ENCODE assay signal across 7 mouse cellular contexts in the genomic region with DNA sequence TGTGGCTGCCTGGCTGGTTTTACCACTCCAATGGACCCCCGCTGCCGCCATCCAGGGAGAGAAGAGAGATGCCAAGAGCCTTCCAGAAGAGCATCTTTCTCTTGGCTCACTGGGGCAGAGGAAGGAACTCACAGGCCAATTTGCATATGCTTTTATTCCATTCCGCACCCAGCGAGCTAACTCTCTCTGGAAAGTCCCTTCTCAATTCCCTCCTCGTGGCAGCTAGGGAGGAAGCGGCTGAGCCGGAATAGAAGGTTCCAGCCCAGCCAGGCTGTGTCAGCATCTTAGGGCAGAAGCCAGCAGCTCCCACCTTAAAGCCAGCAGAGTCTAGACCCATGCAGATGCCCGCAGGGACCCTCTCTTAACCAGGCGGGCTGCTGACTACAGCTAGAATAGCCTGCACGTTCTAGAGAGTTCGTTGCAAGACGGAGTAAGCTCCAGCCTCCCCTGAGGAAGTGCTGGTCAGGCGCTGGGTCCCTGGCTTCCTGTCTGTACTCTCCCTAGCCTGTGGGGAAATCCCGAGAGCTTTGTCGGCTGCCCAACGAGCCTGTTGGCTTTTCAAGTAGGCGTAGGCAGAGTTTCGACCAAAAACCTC. TPM values are rescaled to one million over a fixed set of nuclear protein-coding genes. Genes with fewer than 3 reads are reported as not detected.
DNase-seq lines count a peak whose midpoint lies in the region; ATAC-seq and TF ChIP-seq lines count a peak whose summit lies in the region.

No protein-coding gene starts in this region.

- H3K4me3 ChIP-seq in embryonic facial prominence, embryonic 10.5 days: peak overlapping the region; percentile 50
- H3K4me3 ChIP-seq in intestine, postnatal 0 days (ENCODE audit: low read depth, low read length): peak overlapping the region; percentile 28
- peak overlapping the region; percentile 46 for H3K4me3 ChIP-seq in limb, embryonic 10.5 days
- peak overlapping the region; percentile 51 for H3K4me3 ChIP-seq in midbrain, embryonic 10.5 days

- no peak for TF ChIP-seq CTCF in intestine, postnatal 0 days (IDR thresholded peaks at IDR 0.05; ENCODE audit: low read depth)

- peak overlapping the region; percentile 77 for H3K27ac ChIP-seq in embryonic facial prominence, embryonic 10.5 days (replicated peaks)
- no peak overlapping the region for H3K27ac ChIP-seq in intestine, postnatal 0 days (ENCODE audit: low read depth, low read length)
- H3K27ac ChIP-seq in limb, embryonic 10.5 days: peak overlapping the region; percentile 75
- peak overlapping the region; percentile 85 for H3K27ac ChIP-seq in midbrain, embryonic 10.5 days (replicated peaks)

- peaks cover 16% of the 10 kb centered on the region for H3K4me1 ChIP-seq in embryonic facial prominence, embryonic 10.5 days
- H3K4me1 ChIP-seq in intestine, postnatal 0 days (replicated peaks; ENCODE audit: control insufficient read depth, insufficient read depth, low read length): no peaks in the 10 kb centered on the region
- H3K4me1 ChIP-seq in limb, embryonic 10.5 days: peaks cover 14% of the 10 kb centered on the region
- peaks cover 16% of the 10 kb centered on the region for H3K4me1 ChIP-seq in midbrain, embryonic 10.5 days

- H3K36me3 ChIP-seq in embryonic facial prominence, embryonic 10.5 days (replicated peaks): no peaks in the 10 kb centered on the region
- H3K36me3 ChIP-seq in intestine, postnatal 0 days (ENCODE audit: control insufficient read depth, insufficient read depth): no peaks in the 10 kb centered on the region
- no peaks in the 10 kb centered on the region for H3K36me3 ChIP-seq in limb, embryonic 10.5 days
- H3K36me3 ChIP-seq in midbrain, embryonic 10.5 days: no peaks in the 10 kb centered on the region

- peak; percentile 53; the same call in 1 of the 2 replicates for ATAC-seq in intestine, postnatal 0 days

- peaks cover 13% of the 10 kb centered on the region for H3K27me3 ChIP-seq in embryonic facial prominence, embryonic 10.5 days (replicated peaks; ENCODE audit: low read depth, poor library complexity, severe bottlenecking)
- H3K27me3 ChIP-seq in intestine, postnatal 0 days (replicated peaks; ENCODE audit: control insufficient read depth, insufficient read depth, low read length): peaks cover 8% of the 10 kb centered on the region; the same call in 1 of the 2 replicates
- H3K27me3 ChIP-seq in limb, embryonic 10.5 days (ENCODE audit: low read depth, poor library complexity, severe bottlenecking): peaks cover 27% of the 10 kb centered on the region
- H3K27me3 ChIP-seq in midbrain, embryonic 10.5 days (ENCODE audit: low read depth, poor library complexity, severe bottlenecking): peaks cover 15% of the 10 kb centered on the region; the same call in 1 of the 2 replicates

- 2% methylated on average over 18 of the region's 18 CpGs for WGBS in embryonic facial prominence, embryonic 10.5 days
- WGBS in intestine, postnatal 0 days: 4% methylated on average over 18 of the region's 18 CpGs
- 4% methylated on average over 18 of the region's 18 CpGs for WGBS in limb, embryonic 10.5 days
- WGBS in midbrain, embryonic 10.5 days: 2% methylated on average over 18 of the region's 18 CpGs

- peak overlapping the region; percentile 67 for H3K4me2 ChIP-seq in intestine, postnatal 0 days (replicated peaks; ENCODE audit: low read depth)

- no peaks in the 10 kb centered on the region for H3K9me3 ChIP-seq in embryonic facial prominence, embryonic 10.5 days
- no peaks in the 10 kb centered on the region for H3K9me3 ChIP-seq in intestine, postnatal 0 days (ENCODE audit: control insufficient read depth)
- H3K9me3 ChIP-seq in limb, embryonic 10.5 days (replicated peaks): no peaks in the 10 kb centered on the region
- no peaks in the 10 kb centered on the region for H3K9me3 ChIP-seq in midbrain, embryonic 10.5 days (replicated peaks)

- DNase-seq in adrenal gland, adult 8-10 months: peak; percentile 31
- DNase-seq in embryonic facial prominence, embryonic 10.5 days (ENCODE audit: low spot score): peak; percentile 60
- DNase-seq in heart, adult 18-20 months: peak; percentile 73 to 86
- peak; percentile 70 for DNase-seq in limb, embryonic 10.5 days (ENCODE audit: low spot score)
- DNase-seq in midbrain, embryonic 10.5 days (ENCODE audit: low spot score): peak; percentile 63
- DNase-seq in right cerebral cortex, postnatal 4 days: peak; percentile 46

- H3K9ac ChIP-seq in intestine, postnatal 0 days (ENCODE audit: low read depth, low read length): 0 out of 2 replicates have a peak overlapping the region, but pooled peaks have one; percentile 8

RNA-seq across cellular contexts. Expression of gene Pttg1, which starts 40.9 kb away (rescaled TPM):
- total RNA-seq in adrenal gland, adult 8-10 months (2022): 10 to 100 TPM; 41.3 to 59.5 (median 53.1) TPM
- 98.5 and 99.8 TPM in 2 replicates for polyA plus RNA-seq in embryonic facial prominence, embryonic 10.5 days (2016; fragmentation: Nextera tagmentation; extraction: Ambion mirVana)
- 10 to 100 TPM; 85.4 to 89.1 TPM for total RNA-seq in heart, adult 18-20 months (2021)
- 88.3 and 88.4 TPM in 2 replicates for polyA plus RNA-seq in intestine, postnatal 0 days (2015; fragmentation: Nextera tagmentation; extraction: Ambion mirVana)
- 86.4 and 104 TPM in 2 replicates for polyA plus RNA-seq in limb, embryonic 10.5 days (2016; fragmentation: Nextera tagmentation; extraction: Ambion mirVana)
- 94.6 and 109 TPM in 2 replicates for polyA plus RNA-seq in midbrain, embryonic 10.5 days (2016; fragmentation: Nextera tagmentation; extraction: Ambion mirVana)

RNA-seq across cellular contexts. Expression of gene Slu7, which starts 48.4 kb away (rescaled TPM):
- 10 to 100 TPM; 40.4 to 53.6 (median 46.9) TPM for total RNA-seq in adrenal gland, adult 8-10 months (2022)
- 48.5 and 56.7 TPM in 2 replicates for polyA plus RNA-seq in embryonic facial prominence, embryonic 10.5 days (2016; fragmentation: Nextera tagmentation; extraction: Ambion mirVana)
- 10 to 100 TPM; 30.2 to 34.6 TPM for total RNA-seq in heart, adult 18-20 months (2021)
- 33.6 and 40.3 TPM in 2 replicates for polyA plus RNA-seq in intestine, postnatal 0 days (2015; fragmentation: Nextera tagmentation; extraction: Ambion mirVana)
- 49.2 and 59.9 TPM in 2 replicates for polyA plus RNA-seq in limb, embryonic 10.5 days (2016; fragmentation: Nextera tagmentation; extraction: Ambion mirVana)
- polyA plus RNA-seq in midbrain, embryonic 10.5 days (2016; fragmentation: Nextera tagmentation; extraction: Ambion mirVana): 59.2 and 59.5 TPM in 2 replicates
